Mouse (Mus musculus) layer of hippocampus, adult 9-10 months (tissue): Measurements from ENCODE around the gene Efcab6.
A peak's percentile ranks its signal among the peaks of the same experiment; 100 is the strongest.

Source experiments
- DNase-seq: peaks from one replicate; pipeline ENCODE4 v3.0.0; 2022; ENCODE audit warnings: low spot score

Gene Efcab6

DNA sequence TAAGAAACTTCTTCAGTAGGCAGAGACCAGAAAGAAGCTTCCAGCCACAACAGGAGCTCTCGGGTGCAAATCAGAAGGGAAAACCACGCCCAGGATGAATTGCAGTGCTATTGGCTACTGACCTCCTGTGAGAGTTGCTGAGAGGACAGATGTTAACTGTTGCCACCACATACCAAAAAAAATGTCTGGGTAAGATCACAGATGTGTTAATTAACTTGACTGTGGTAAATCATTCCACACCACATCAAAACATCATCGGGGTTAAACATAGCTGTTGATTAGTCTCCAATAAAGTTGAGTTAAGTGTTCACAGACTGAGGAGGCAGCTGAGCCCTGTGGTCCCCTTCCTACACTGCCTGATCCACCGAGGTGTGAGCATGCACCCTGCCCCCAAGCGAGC lies 88.1 kb downstream of the Efcab6 start:
- DNase-seq: no peak

DNA sequence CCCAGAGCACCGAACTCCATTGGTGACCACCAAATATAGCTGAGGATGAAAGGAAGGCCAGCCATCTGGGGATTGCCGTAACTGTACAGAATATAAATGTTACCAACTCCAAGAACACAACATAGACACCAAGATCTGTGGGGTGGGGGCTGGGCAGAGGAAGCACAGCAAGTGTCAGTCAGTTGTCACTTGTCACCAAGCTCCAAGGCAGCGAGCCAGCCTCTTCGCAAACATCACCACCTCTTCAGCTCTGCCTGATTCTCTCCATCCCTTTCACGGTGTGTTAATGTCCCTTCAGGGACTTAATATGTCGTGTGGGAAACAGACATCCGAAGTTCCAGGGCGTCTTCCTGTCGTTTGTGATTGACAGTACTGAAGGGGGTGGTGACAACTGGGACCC lies 93.0 kb downstream of the Efcab6 start:
- no peak for DNase-seq

DNA sequence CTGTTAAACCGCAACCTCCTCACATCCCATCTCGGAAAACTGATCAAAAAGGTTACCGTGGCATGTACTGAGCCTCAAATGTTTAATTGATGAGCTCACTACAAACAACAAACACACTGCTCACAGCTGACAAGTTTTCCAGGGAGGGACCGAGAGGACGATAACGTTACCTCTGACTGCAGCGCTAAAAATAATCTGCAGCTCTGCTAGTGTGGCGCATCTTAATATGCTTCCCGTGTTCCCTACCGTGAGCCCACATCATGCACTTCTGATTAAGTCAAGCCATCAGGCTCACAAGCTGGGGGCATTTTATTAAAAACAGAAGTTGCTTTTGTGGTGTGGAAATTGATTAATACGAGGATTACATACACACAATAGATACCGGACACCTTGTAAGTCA lies 97.4 kb downstream of the Efcab6 start:
- no peak for DNase-seq

DNA sequence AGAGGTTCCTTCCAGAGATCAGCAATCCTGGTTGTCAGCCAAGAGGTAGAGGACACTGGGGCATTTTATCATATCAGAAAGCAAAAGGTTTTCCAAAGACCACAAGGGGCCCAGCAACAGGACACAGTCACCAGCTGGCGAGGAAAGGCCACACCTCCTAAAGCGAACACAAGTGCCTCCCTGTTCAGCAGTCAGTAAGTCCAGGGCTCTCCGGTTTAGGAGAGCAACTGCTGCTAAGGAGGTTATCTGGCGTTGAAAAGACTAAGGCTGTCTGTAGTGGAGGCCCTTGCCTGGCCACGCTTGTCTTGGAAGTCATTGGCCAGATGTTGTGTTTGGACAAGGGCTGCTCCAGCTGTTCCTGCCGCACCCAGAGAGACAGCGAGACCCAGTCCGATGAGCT lies 100.1 kb downstream of the Efcab6 start:
- DNase-seq: no peak

DNA sequence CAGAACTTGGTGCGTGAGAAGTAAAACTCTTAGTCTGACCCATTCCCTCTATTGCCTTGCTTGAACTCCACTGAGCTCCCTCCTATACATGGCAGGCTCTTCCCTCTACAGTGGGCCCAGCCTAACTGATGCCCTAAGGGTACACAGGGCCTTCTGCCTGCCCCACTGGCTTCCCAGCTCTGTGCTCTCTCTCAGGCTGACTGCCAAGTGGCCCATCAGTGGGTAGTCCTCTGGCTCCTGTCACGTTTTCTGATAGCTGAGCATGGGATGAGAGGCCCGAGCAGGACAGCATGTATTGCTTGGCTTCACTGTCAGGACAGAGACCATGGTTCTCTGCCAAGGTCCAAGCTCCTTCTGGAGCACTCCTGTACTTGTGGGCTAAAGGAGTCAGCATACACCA lies 106.8 kb downstream of the Efcab6 start:
- no peak for DNase-seq

DNA sequence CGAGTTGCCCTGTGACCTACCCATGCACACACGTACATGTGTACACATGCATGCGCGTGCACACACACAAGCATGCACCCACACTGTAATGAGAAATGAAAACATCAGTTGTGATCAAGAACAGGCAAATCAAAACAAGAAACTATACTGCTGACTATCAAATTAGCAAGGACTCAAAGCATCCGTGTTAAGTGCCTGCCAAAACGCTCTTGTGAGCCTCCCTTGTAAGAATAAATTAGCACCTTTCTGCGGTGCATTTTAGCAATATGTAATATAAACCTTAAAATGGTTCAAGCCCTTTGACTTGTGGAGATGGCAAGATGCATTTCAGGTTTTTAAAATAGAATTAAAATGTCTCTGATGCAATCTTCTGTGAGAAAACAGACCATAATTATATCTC lies 108.2 kb downstream of the Efcab6 start:
- DNase-seq: no peak

DNA sequence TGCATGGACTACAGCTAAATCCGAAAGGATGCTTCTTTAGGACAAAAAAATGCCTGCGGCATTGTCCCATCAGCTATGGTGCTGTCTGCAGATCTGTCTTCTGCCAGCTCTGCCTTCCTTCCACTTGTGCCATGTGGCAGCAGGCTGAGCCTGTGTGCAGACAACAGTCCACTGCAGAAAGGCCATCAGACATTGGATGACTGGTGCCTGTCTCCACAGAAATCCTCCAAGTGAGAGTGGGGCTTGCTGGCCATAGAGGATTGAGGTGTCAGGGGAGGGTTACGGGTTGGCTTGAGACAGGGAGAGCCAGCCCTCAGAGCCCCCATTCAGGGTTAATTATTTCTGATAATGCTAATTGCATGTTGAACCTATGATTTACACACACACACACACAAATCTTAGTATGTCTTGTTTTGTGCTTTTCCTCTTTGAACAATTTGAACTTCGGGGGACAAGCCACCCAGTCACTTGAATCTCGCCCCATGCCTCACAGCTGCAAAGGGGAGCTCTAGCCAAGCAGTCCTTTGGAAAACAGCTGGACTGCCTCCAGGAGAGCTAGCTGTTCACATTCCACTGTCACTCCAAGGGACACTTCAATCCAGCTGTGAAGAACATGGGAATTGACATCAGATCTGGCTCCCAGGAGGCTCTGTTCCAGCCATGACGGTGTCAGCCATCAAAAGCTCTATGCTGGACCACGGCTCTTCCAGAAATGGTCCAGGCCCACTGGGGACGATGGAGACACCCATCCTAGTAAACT lies 109.1 kb downstream of the Efcab6 start:
- no peak for DNase-seq

DNA sequence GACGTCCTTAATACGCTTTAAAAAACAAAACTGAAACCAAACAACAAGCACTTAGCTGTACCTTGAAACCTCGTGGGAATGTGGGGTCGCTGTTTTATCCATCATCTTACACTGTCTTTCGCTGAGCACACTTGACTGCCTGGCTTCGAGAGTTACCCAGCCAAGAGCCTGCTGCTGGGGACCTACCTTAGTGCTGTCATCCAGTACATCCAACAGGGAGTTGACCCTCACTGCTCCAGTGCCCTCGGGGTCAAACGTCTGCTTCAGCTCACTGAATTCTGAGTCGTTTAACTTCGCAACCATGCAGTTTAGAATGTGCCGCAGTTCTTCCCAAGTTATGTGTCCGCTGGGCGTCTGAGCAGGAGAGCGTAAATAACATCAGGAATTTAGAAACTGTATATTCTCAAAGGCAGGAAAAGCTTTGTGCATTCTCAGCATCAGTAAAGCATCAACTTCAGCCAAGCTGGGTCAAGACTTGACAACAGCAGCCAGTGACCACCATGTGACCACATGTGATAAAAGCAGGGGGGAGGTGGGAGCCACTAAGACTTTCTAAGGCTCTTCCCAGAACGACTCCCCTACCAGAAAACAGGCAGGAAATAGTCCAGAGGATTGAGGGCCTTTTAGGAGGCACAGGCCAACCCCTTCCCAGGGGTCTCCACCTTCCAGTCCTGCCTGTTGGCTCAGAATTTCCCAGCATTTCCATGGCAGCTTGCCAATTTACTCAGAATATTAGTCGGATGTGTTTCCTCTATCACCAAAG lies 115.3 kb downstream of the Efcab6 start:
- no peak for DNase-seq

DNA sequence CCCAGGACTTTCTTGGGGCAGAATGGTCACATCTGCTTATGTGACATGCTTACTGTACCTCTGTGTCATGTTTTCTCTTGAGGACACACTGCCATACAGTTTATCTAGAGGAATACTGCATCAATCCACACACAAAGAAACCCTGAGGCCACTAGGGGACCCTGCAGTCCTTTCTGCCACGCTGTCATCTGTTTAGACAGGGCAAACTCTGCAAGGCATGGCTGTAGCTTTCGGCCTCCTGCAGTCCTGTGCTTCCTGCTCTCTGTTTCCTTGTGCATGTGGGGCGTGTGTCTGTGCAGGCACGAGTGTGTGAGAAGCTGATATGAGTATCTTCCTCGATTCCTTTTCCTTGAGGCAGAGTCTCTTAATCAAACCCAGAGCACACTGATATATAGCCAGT lies 125.5 kb downstream of the Efcab6 start:
- no peak for DNase-seq

DNA sequence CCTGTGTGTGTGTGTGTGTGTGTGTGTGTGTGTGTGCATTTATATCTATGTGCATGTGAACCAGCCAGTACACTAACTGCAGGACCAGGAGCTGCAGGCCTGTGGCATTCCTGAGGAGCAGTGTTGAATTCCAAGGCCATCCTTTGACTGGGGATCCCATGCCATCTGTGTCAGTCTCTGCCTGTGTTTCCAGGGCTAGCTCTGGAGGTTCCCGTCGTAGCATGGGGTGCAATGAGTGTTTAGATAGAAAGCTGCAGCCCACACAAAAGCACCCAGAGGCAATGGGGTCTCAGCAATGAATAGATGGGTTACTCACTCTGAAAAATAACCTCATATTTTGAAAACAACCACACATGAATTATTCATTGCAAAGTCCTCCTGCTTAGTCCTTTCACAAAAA lies 126.7 kb downstream of the Efcab6 start:
- DNase-seq: no peak

DNA sequence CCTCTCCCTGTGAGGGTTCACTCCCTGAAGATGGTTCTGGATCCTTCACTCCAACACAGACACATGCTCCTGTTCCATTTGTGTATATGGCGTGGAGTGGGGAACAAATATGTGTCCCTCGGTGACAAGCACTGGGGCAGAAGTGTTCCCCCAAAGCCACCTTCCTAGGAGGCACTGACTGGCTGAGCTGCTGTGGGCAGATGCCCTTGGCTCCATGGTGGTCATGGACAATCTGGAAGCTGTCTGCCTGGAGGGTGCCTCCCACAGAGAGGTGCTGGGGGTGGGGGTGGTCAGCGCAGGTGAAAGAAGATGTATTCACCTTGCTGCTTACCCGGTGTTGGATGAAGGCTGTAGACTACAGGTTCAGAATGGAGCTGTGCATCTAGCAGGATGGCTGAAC lies 128.7 kb downstream of the Efcab6 start:
- DNase-seq: no peak

DNA sequence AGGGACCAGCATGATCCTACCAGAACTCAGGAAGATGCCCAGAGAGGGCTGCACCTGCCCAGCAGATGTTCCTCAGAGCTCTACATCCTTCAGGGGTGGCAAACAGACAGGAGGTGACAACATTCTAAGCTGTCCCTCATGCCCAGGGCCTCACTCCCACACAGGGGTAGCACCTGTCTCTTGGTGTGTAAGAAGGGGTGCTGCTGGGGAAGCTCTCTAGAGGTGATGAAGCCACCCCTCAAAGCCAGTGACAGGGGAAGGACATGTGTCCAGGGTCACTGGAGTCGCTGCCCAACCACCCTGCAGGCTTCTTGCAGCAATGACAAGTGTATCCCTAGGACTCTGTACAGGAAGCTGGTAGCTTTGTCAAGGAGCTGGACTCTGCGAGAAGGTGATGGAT lies 130.4 kb downstream of the Efcab6 start:
- DNase-seq: no peak

DNA sequence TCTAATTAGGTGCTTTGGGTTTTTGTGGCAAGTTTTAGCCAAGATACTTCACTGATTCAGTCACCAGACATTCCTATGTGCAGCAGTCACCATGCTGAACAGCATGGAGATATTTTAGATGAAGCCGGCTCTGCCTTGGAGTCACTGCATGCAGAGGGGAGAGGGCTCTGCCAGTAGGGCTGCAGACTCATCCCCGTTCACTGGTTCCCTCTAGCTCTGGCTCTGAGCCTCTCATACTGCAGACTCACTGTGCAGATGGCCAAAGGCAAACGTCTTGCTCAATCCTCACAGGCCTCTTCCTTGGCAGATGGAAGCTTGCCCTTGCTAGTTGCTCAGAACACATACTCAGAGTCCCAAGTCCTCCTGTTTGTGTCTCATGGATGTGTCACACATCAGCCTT lies 139.8 kb downstream of the Efcab6 start:
- DNase-seq: no peak

DNA sequence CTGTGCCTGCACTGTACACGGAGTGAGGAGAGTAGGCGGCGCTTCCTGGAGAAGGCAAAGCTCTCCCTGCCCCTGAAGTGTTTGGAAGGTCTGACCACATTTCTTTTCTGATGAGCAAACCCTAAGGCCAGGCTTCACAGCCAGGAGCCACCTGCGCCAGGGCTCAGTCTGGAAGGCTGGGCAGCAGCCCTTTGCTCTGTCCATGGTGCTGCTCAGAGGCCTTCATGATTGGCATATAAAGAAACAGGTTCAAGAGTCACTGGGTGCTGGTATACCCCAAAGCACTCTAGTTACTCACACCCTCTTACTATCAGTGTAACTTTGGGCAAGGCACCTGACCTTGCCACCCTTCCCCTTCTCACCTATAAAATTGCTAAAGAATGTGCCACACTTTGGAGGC lies 140.5 kb downstream of the Efcab6 start:
- no peak for DNase-seq

DNA sequence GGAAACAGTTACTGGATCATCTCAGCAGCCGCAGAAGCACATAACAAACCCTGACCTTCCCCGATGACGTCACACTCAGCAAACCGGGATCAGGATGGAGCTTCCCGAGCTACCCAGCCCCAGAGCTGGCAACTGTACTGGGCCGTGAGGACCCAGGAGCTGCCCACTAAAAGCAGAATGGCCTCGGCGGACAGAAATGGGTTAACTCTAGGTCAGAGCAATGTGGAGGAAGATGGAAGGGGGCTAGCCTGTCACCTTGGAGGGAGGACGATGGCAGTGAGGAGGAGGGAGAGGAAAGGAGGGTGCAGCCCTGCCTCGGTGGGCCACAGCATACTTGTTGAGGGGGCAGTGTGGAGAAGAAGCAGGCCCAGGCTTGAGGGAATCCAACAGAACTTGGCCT lies 149.8 kb downstream of the Efcab6 start:
- DNase-seq: no peak

DNA sequence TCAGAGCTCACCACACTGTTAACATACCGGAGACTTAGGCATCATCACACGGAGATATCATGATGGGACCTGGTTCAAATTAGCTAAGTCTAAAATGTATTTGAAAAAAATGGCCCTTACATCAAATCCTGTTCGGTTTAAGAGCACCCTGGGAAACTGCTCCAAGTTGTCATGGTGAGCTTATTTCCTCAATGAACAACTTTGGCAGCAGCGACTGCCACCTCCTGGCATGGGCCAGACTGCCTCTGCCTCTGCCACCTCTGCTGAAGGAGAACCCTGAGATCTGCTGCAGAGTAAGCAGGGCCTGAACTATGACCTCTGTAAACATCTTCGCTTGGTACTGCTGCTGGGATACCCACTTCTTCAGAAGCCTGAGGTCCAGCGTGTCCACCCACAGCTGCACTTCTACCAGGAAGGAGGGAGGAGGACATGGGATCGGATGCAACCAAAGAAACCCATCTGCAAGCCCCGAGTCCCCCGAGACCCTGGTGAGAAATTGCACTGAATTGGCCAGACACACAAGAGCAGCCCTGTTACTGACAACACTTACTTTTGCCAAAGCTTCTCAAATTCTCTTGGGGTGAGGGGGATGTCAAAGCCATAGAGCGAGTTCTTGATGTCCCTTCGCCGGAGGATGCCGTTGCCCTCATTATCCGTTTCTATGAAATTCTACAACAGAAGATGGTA lies 152.0 kb downstream of the Efcab6 start:
- no peak for DNase-seq

DNA sequence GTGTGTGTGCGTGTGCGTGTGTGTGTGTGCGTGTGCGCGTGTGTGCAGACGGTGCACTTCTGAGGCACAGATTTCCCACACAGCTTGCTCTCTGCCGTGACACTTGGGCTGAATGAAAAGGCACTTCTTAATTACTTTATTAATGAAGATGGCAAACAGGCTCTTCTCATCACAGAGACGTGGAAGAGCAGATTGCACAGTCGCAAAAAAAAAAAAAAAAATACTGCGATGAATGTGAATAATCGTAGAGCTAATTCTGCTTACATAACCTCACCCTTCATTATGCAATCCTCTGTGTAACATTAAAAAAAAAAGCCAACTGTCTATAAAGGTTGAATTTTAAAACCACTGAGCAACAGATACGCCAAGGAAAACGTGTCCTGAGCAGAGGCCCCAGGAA lies 158.7 kb downstream of the Efcab6 start:
- peak; percentile 16 for DNase-seq

DNA sequence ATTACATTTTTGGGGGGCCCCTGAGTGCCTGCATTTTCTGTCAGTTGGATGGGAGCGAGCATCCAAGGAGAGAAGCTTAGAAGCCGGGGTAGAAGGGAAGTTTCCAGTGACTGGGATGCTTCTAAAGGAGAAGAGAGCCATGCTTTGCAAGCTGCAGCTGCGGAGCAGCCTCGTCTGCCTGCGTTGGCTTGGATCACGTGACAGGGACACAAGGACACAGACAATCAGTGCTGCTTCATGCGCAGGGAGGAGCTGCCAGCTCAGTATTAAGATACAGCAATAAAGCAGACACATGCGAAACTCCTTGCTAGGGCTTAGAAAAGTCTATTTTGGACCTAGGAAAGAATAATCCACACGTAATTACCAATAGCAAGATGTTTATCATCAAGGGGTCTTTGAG lies 167.9 kb downstream of the Efcab6 start:
- peak; percentile 22 for DNase-seq

DNA sequence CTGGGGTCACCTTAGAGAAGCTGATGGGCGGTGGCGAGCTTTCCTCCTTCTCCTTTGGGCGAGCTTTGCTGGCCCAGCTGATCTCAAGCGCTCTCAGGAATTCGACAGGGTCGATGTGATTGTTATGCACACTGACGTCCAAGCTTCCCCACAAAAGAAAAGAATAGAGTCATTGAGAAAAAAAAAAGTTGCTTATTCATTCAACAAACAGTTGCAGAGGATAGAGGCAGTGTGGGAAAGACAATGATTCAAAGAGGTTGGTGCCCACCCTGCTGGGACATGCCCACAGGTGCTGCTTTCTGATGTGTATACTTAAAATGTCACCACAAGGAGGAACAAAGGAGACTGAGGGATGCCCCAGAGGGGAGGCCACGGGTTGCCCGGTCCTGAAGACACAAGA lies 169.2 kb downstream of the Efcab6 start:
- no peak for DNase-seq

DNA sequence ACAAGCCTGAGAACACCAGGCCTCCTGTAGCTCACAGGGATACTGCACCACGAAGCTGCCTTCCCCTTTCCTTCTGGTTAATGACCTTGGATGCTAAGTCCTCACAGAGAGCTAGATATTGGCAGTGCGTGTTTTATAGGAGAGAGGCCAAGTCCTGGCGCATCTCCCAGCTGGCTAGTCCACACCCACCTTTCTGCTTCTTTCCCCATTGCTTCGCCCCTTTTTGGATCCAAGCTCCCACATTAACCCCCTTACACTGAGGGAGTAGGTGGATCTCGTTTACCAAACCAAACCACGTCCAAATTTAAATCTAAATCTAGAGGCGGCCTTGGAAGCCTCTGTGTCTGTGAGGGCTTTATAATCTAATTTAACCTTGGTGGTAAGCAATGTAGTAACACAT lies 170.9 kb downstream of the Efcab6 start:
- DNase-seq: no peak

DNA sequence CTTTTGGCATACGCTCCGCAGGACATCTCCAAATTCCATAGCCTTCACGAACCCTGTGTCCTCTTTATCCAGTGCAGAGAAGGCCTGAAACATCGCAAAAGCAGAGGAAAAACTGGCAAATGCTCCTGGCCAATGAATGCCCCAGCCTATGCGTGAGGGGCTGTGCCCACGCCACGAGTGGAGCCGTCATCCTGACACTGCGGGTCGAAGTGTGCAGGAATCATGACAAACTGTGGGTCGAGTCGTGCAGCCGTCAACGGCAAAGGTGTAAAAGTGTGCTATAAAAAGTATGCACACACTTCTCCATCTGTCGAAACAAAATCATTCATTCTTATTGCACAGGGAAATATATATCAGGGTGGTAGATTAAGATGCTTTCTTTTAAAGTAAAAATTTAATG lies 172.3 kb downstream of the Efcab6 start:
- DNase-seq: no peak

DNA sequence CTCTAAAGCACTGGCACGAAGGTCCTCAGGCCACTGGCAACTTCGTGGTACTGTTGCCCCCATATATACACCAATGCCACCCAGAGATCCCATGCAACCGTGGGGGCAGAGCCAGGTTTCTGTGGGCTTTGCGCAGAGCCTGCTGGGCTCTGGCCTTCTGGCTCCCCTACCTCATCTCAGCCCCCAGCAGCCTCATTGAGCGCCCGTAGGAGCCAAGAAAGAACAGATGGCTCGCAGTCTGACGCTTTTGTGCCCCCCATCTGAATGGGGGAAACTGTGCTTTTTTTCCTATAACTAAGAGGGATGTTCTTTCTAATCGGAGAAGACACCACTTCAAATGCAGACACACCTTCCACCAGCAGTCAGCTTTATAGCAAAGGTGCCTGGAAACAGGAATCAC lies 180.9 kb downstream of the Efcab6 start:
- DNase-seq: no peak

DNA sequence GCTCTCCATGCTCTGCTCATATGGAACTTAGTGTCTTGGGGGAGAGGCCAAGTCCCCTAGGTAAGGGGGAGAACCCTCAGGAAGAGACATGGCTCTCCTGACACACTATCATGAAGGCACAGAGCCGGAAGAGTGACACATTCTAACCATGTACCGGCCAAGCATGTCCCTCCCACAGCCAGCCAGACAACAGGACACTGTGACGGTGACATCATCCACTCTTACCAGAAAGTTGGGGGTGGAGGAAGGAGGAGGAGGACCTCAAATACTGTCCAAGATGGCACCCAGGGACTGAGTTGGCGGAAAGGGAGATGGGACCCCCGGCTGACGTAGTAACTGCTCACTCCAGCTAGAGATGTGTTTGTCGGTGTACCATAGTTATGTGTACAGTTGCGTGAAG lies 181.4 kb downstream of the Efcab6 start:
- DNase-seq: no peak
